Mouse (Mus musculus): ENCODE results near the gene Uqcc3.
A peak's percentile ranks its signal among the peaks of the same experiment; 100 is the strongest.

- TF ChIP-seq POLR2A (IDR thresholded peaks at IDR 0.05; ENCODE audit: borderline replicate concordance, insufficient read depth, low read length): peak; percentile 98
- no peak for TF ChIP-seq CTCF (IDR thresholded peaks at IDR 0.05; ENCODE audit: borderline replicate concordance, insufficient read depth, low read depth, low read length)
These were observed 39.5 kb upstream of the Uqcc3 start, which contains the start of gene B3gat3 for GRCm38 (mm10) chr19:8920073-8920736.

Measured in cerebellum, adult 2 months (tissue).